ENCODE assay signal across 39 mouse cellular contexts in genomic region chr17:38144981-38145380, GRCm38 (mm10). TPM values are rescaled to one million over a fixed set of nuclear protein-coding genes. Genes with fewer than 3 reads are reported as not detected.
"Had no signal": no experiment of that assay in that cellular context is flagged by ENCODE, and none has a peak within 500 bp of the region (broad histone marks: within the 10 kb centered on the region; RNA-seq: fewer than 3 reads in every experiment).

TSS of gene Olfr133 (plus strand) at chr17:38145281.

- H3K4me1 ChIP-seq: embryonic facial prominence, embryonic 10.5 days; embryonic facial prominence, embryonic 12.5 days; embryonic facial prominence, embryonic 13.5 days; embryonic facial prominence, embryonic 15.5 days; forebrain, embryonic 10.5 days; forebrain, embryonic 12.5 days; forebrain, embryonic 13.5 days; forebrain, embryonic 15.5 days had no signal

- H3K9ac ChIP-seq: embryonic facial prominence, embryonic 12.5 days; embryonic facial prominence, embryonic 13.5 days; embryonic facial prominence, embryonic 15.5 days; forebrain, embryonic 12.5 days; forebrain, embryonic 13.5 days; forebrain, embryonic 15.5 days; forebrain, postnatal 0 days had no signal

- H3K27ac ChIP-seq: embryonic facial prominence, embryonic 10.5 days; embryonic facial prominence, embryonic 12.5 days; embryonic facial prominence, embryonic 13.5 days; embryonic facial prominence, embryonic 15.5 days; forebrain, embryonic 10.5 days; forebrain, embryonic 12.5 days; forebrain, embryonic 13.5 days; forebrain, embryonic 15.5 days; gastrocnemius, adult 2 months; heart, adult 2 months had no signal

- H3K36me3 ChIP-seq: embryonic facial prominence, embryonic 10.5 days; embryonic facial prominence, embryonic 12.5 days; embryonic facial prominence, embryonic 13.5 days; embryonic facial prominence, embryonic 15.5 days; forebrain, embryonic 10.5 days; forebrain, embryonic 12.5 days; forebrain, embryonic 15.5 days had no signal

- DNase-seq: cerebellum, adult 8-10 months; cerebellum, adult 9-10 months; cerebellum, postnatal 10 days; cerebellum, postnatal 14 days; cerebellum, postnatal 25 days; cerebellum, postnatal 36 days; embryo, embryonic 11 days; forebrain, postnatal 0 days; gastrocnemius, adult 2 months; gastrocnemius, postnatal 10 days; gastrocnemius, postnatal 14 days; gastrocnemius, postnatal 25 days; gastrocnemius, postnatal 36 days; heart, adult 11 months; heart, adult 18-20 months; heart, adult 2 months had no signal

- H3K27me3 ChIP-seq: embryonic facial prominence, embryonic 12.5 days; embryonic facial prominence, embryonic 13.5 days; embryonic facial prominence, embryonic 15.5 days; forebrain, embryonic 12.5 days; forebrain, embryonic 13.5 days; forebrain, embryonic 15.5 days had no signal

- H3K4me2 ChIP-seq: embryonic facial prominence, embryonic 12.5 days; embryonic facial prominence, embryonic 13.5 days; embryonic facial prominence, embryonic 15.5 days; forebrain, embryonic 12.5 days; forebrain, embryonic 13.5 days; forebrain, embryonic 15.5 days had no signal

- H3K4me3 ChIP-seq: embryonic facial prominence, embryonic 10.5 days; embryonic facial prominence, embryonic 12.5 days; embryonic facial prominence, embryonic 13.5 days; embryonic facial prominence, embryonic 15.5 days; erythroblast, embryonic 14.5 days; forebrain, embryonic 10.5 days; forebrain, embryonic 12.5 days; forebrain, embryonic 13.5 days; forebrain, embryonic 15.5 days; gastrocnemius, adult 2 months; heart, adult 2 months had no signal

- ATAC-seq: forebrain, embryonic 13.5 days; forebrain, embryonic 14.5 days; forebrain, embryonic 15.5 days; forebrain, embryonic 16.5 days; forebrain, postnatal 0 days had no signal

- H3K9me3 ChIP-seq: embryonic facial prominence, embryonic 12.5 days; embryonic facial prominence, embryonic 15.5 days; forebrain, embryonic 10.5 days; forebrain, embryonic 12.5 days had no signal

RNA-seq across cellular contexts. Expression of gene Olfr133, which starts in this region (rescaled TPM):
- total RNA-seq: common myeloid progenitor, adult 5-6 weeks; forebrain, postnatal 0 days; gastrocnemius, adult 18-20 months; gastrocnemius, adult 2 months; gastrocnemius, adult 8-10 months; gastrocnemius, postnatal 10 days; gastrocnemius, postnatal 14 days; gastrocnemius, postnatal 25 days; gastrocnemius, postnatal 36 days; gastrocnemius, postnatal 4 days; granulocyte monocyte progenitor cell, adult 5-6 weeks; heart, adult 18-20 months; heart, adult 2 months; heart, adult 8-10 months had no signal
- polyA plus RNA-seq: cortical plate, adult 2 months; embryonic facial prominence, embryonic 10.5 days; embryonic facial prominence, embryonic 11.5 days; embryonic facial prominence, embryonic 12.5 days; embryonic facial prominence, embryonic 13.5 days; embryonic facial prominence, embryonic 14.5 days; embryonic facial prominence, embryonic 15.5 days; erythroblast, embryonic 14.5 days; forebrain, embryonic 10.5 days; forebrain, embryonic 11.5 days; forebrain, embryonic 12.5 days; forebrain, embryonic 13.5 days; forebrain, embryonic 14.5 days; forebrain, embryonic 15.5 days; forebrain, embryonic 16.5 days; forebrain, postnatal 0 days; frontal cortex, adult 2 months; gonadal fat pad, adult 2 months; heart, adult 2 months had no signal
